ENCODE assay signal across 21 mouse cellular contexts in genomic region chr4:132620134-132620533, GRCm38 (mm10). TPM values are rescaled to one million over a fixed set of nuclear protein-coding genes. Genes with fewer than 3 reads are reported as not detected.
DNase-seq lines count a peak whose midpoint lies in the region; ATAC-seq and TF ChIP-seq lines count a peak whose summit lies in the region.
"Had no signal": no experiment of that assay in that cellular context is flagged by ENCODE, and none has a peak within 500 bp of the region (broad histone marks: within the 10 kb centered on the region; RNA-seq: fewer than 3 reads in every experiment).

No protein-coding gene starts in this region.

- no peak for TF ChIP-seq EP300 in ES-Bruce4 (IDR thresholded peaks at IDR 0.05; ENCODE audit: insufficient read depth, low read depth, low read length)
- TF ChIP-seq EP300 in MEL (IDR thresholded peaks at IDR 0.05; ENCODE audit: low read depth in 1 of 2, low read length in 2 of 2), result no peak
- TF ChIP-seq EP300 in liver, postnatal 0 days (IDR thresholded peaks at IDR 0.05; ENCODE audit: low read depth), result no peak

- H3K36me3 ChIP-seq in liver, embryonic 11.5 days (ENCODE audit: control insufficient read depth, insufficient read depth, low read length), result no peaks in the 10 kb centered on the region
- no peaks in the 10 kb centered on the region for H3K36me3 ChIP-seq in ES-Bruce4 (ENCODE audit: control insufficient read depth, insufficient read depth, low read length, poor library complexity, severe bottlenecking)
- H3K36me3 ChIP-seq in MEL (ENCODE audit: control insufficient read depth in 1 of 2, insufficient read depth in 2 of 2, low read length in 2 of 2), result peaks cover 0 to 7% of the 10 kb centered on the region in 2 experiments; a peak in 2 of 4 replicates
- no peaks in the 10 kb centered on the region for H3K36me3 ChIP-seq in liver, postnatal 0 days (replicated peaks; ENCODE audit: insufficient read depth, low read length)
- H3K36me3 ChIP-seq in forebrain, embryonic 11.5 days (ENCODE audit: control insufficient read depth, insufficient read depth, low read length), result no peaks in the 10 kb centered on the region
- H3K36me3 ChIP-seq: hindbrain, embryonic 13.5 days; kidney, embryonic 15.5 days; limb, embryonic 13.5 days; lung, embryonic 15.5 days; midbrain, embryonic 13.5 days; neural tube, embryonic 12.5 days had no signal

- H3K27me3 ChIP-seq in liver, embryonic 11.5 days (replicated peaks; ENCODE audit: control insufficient read depth, insufficient read depth, low read length), result no peaks in the 10 kb centered on the region
- H3K27me3 ChIP-seq in ES-Bruce4 (ENCODE audit: control insufficient read depth, insufficient read depth, low read length, poor library complexity, severe bottlenecking) (no peaks in the 10 kb centered on the region), MEL (ENCODE audit: control insufficient read depth in 1 of 2, insufficient read depth in 2 of 2, low read length in 2 of 2) (no peaks in the 10 kb centered on the region)
- no peaks in the 10 kb centered on the region for H3K27me3 ChIP-seq in liver, postnatal 0 days (ENCODE audit: insufficient read depth, low read length)
- no peaks in the 10 kb centered on the region for H3K27me3 ChIP-seq in forebrain, embryonic 11.5 days (ENCODE audit: control insufficient read depth, insufficient read depth, low read length)
- H3K27me3 ChIP-seq: hindbrain, embryonic 13.5 days; kidney, embryonic 15.5 days; limb, embryonic 13.5 days; lung, embryonic 15.5 days; midbrain, embryonic 13.5 days; neural tube, embryonic 12.5 days had no signal

- no peak; the same call in 1 of the 2 replicates for TF ChIP-seq RAD21 in MEL (IDR thresholded peaks at IDR 0.05; ENCODE audit: low read depth, low read length)

- no peaks in the 10 kb centered on the region for H3K9me3 ChIP-seq in liver, embryonic 11.5 days (ENCODE audit: control insufficient read depth, low read length)
- H3K9me3 ChIP-seq in ES-Bruce4 (replicated peaks; ENCODE audit: control insufficient read depth, insufficient read depth, low read length, poor library complexity, severe bottlenecking) (0 out of 2 replicates have a peak, but pooled peaks cover 3% of the 10 kb centered on the region), MEL (replicated peaks; ENCODE audit: insufficient read depth, low read length) (no peaks in the 10 kb centered on the region)
- H3K9me3 ChIP-seq in liver, postnatal 0 days (ENCODE audit: low read length), result no peaks in the 10 kb centered on the region
- H3K9me3 ChIP-seq in forebrain, embryonic 11.5 days (ENCODE audit: control insufficient read depth, low read length), result no peaks in the 10 kb centered on the region; the same call in 1 of the 2 replicates
- H3K9me3 ChIP-seq: hindbrain, embryonic 13.5 days; kidney, embryonic 15.5 days; lung, embryonic 15.5 days; neural tube, embryonic 12.5 days had no signal

- H3K27ac ChIP-seq in liver, embryonic 11.5 days (ENCODE audit: low read depth, low read length), result no peak overlapping the region
- H3K27ac ChIP-seq in ES-Bruce4 (ENCODE audit: insufficient read depth, low read length) (no peak overlapping the region), MEL (ENCODE audit: control insufficient read depth, low read depth, low read length) (no peak overlapping the region)
- H3K27ac ChIP-seq in liver, postnatal 0 days (ENCODE audit: low read depth), result no peak overlapping the region
- H3K27ac ChIP-seq in forebrain, embryonic 11.5 days (ENCODE audit: low read depth, low read length), result no peak overlapping the region
- H3K27ac ChIP-seq: hindbrain, embryonic 13.5 days; kidney, embryonic 15.5 days; limb, embryonic 13.5 days; lung, embryonic 15.5 days; midbrain, embryonic 13.5 days; neural tube, embryonic 12.5 days had no signal

- peaks cover 4% of the 10 kb centered on the region for H3K4me1 ChIP-seq in liver, embryonic 11.5 days (replicated peaks; ENCODE audit: control insufficient read depth, insufficient read depth, low read length)
- H3K4me1 ChIP-seq in ES-Bruce4 (ENCODE audit: control insufficient read depth, insufficient read depth, low read length) (no peaks in the 10 kb centered on the region), MEL (ENCODE audit: control insufficient read depth in 1 of 2, insufficient read depth in 2 of 2, low read length in 2 of 2) (peaks cover 4 to 5% of the 10 kb centered on the region in 2 experiments; a peak in 3 of 4 replicates)
- H3K4me1 ChIP-seq in liver, postnatal 0 days (ENCODE audit: insufficient read depth), result 0 out of 2 replicates have a peak, but pooled peaks cover 4% of the 10 kb centered on the region
- no peaks in the 10 kb centered on the region for H3K4me1 ChIP-seq in forebrain, embryonic 11.5 days (replicated peaks; ENCODE audit: control insufficient read depth, insufficient read depth, low read length)
- H3K4me1 ChIP-seq: hindbrain, embryonic 13.5 days; kidney, embryonic 15.5 days; limb, embryonic 13.5 days; lung, embryonic 15.5 days; midbrain, embryonic 13.5 days; neural tube, embryonic 12.5 days had no signal

- TF ChIP-seq CTCF in ES-Bruce4 (IDR thresholded peaks at IDR 0.05; ENCODE audit: low read depth, low read length), result peak; percentile 82
- TF ChIP-seq CTCF in MEL (IDR thresholded peaks at IDR 0.05 in 2 of 3, conservative IDR thresholded peaks at IDR 0.05 in 1 of 3; ENCODE audit: control insufficient read depth in 1 of 3, insufficient read depth in 1 of 3, low read depth in 2 of 3, low read length in 3 of 3, poor library complexity in 1 of 3, severe bottlenecking in 1 of 3), result peak; percentile 22 to 51 (median 36); a peak in 4 of 6 replicates
- peak; percentile 34; the same call in 1 of the 2 replicates for TF ChIP-seq CTCF in liver, postnatal 0 days (IDR thresholded peaks at IDR 0.05; ENCODE audit: low read depth)

- DNase-seq in liver (peak; percentile 29), MEL (ENCODE audit: low read depth, low spot score) (no peak)
- DNase-seq in liver, embryonic 11.5 days (ENCODE audit: low spot score), result no peak
- DNase-seq in liver, postnatal 0 days, result no peak
- DNase-seq in forebrain, embryonic 11.5 days (ENCODE audit: low spot score), result no peak
- DNase-seq: adrenal gland, postnatal 14 days; cerebellum, adult 11-12 months; cerebellum, postnatal 14 days; forebrain, postnatal 0 days; heart, postnatal 10 days; right cerebral cortex, adult 18-20 months had no signal

- WGBS in liver, embryonic 11.5 days, result 81% methylated on average over 4 of the region's 4 CpGs
- WGBS in liver, postnatal 0 days (ENCODE audit: insufficient replicate concordance), result 90% methylated on average over 4 of the region's 4 CpGs
- WGBS in forebrain, embryonic 11.5 days, result 89% methylated on average over 4 of the region's 4 CpGs

- TF ChIP-seq POLR2A in ES-Bruce4 (IDR thresholded peaks at IDR 0.05; ENCODE audit: insufficient read depth, low read length) (no peak), MEL (IDR thresholded peaks at IDR 0.05; ENCODE audit: control insufficient read depth in 1 of 2, insufficient read depth in 1 of 2, low read depth in 1 of 2, low read length in 2 of 2, poor library complexity in 1 of 2) (no peak)

- no peak overlapping the region for H3K9ac ChIP-seq in liver, embryonic 11.5 days (ENCODE audit: low read depth, low read length)
- H3K9ac ChIP-seq in ES-Bruce4 (ENCODE audit: low read depth, poor library complexity, severe bottlenecking), result no peak overlapping the region
- H3K9ac ChIP-seq in MEL (ENCODE audit: control insufficient read depth, low read depth, low read length, poor library complexity, severe bottlenecking), result no peak overlapping the region
- no peak overlapping the region for H3K9ac ChIP-seq in liver, postnatal 0 days (replicated peaks)
- H3K9ac ChIP-seq in forebrain, embryonic 11.5 days (ENCODE audit: low read length), result no peak overlapping the region
- H3K9ac ChIP-seq: forebrain, postnatal 0 days; hindbrain, embryonic 13.5 days; kidney, embryonic 15.5 days; limb, embryonic 13.5 days; lung, embryonic 15.5 days; midbrain, embryonic 13.5 days; neural tube, embryonic 12.5 days had no signal

- no peaks in the 10 kb centered on the region for H3K79me2 ChIP-seq in MEL (ENCODE audit: control insufficient read depth, insufficient read depth, low read length, poor library complexity)

- no peak overlapping the region for H3K4me3 ChIP-seq in liver, embryonic 11.5 days (ENCODE audit: low read depth, low read length)
- H3K4me3 ChIP-seq in ES-Bruce4 (ENCODE audit: low read depth, low read length) (no peak overlapping the region), MEL (ENCODE audit: control insufficient read depth in 1 of 2, insufficient read depth in 1 of 2, low read depth in 2 of 2, low read length in 2 of 2) (no peak overlapping the region)
- H3K4me3 ChIP-seq in liver, postnatal 0 days (ENCODE audit: low read depth, low read length), result no peak overlapping the region
- H3K4me3 ChIP-seq in forebrain, embryonic 11.5 days (ENCODE audit: low read depth, low read length), result no peak overlapping the region
- H3K4me3 ChIP-seq: hindbrain, embryonic 13.5 days; kidney, embryonic 15.5 days; limb, embryonic 13.5 days; lung, embryonic 15.5 days; midbrain, embryonic 13.5 days; neural tube, embryonic 12.5 days had no signal

- ATAC-seq in liver, embryonic 11.5 days (replicated peaks; ENCODE audit: low FRiP score), result no peak
- no peak for ATAC-seq in liver, postnatal 0 days
- no peak for ATAC-seq in inflammation-experienced regulatory T-cells, adult 6 months
- no peak for ATAC-seq in forebrain, embryonic 11.5 days (replicated peaks; ENCODE audit: low FRiP score)
- ATAC-seq: activated CD4-positive, CD25-positive, alpha-beta regulatory T cell, adult 4 months; forebrain, postnatal 0 days; midbrain, embryonic 13.5 days had no signal

- no peak overlapping the region for H3K4me2 ChIP-seq in liver, embryonic 11.5 days
- no peak overlapping the region for H3K4me2 ChIP-seq in liver, postnatal 0 days (ENCODE audit: low read depth, low read length)
- H3K4me2 ChIP-seq in forebrain, embryonic 11.5 days (ENCODE audit: low read depth, low read length, severe bottlenecking), result no peak overlapping the region
- H3K4me2 ChIP-seq: heart, embryonic 11.5 days; hindbrain, embryonic 13.5 days; kidney, embryonic 15.5 days; limb, embryonic 13.5 days; lung, embryonic 15.5 days; midbrain, embryonic 13.5 days; neural tube, embryonic 12.5 days had no signal

RNA-seq across cellular contexts. Expression of gene Eya3, which starts 18.7 kb away (rescaled TPM):
- polyA plus RNA-seq in liver, embryonic 11.5 days (2014; fragmentation: Nextera tagmentation; extraction: Ambion mirVana), result 28.3 and 29.7 TPM in 2 replicates
- 77.8 and 78.7 TPM in 2 replicates for polyA plus RNA-seq in ES-Bruce4 (2011; ENCODE audit: insufficient read depth, insufficient read length, low read depth, missing spikeins)
- total RNA-seq in MEL (2012; rRNA removed), result 21.7 and 24.6 TPM in 2 replicates
- polyA plus RNA-seq in MEL (2012; ENCODE audit: insufficient read depth in 1 of 2, insufficient read length in 2 of 2, low read depth in 1 of 2, low replicate concordance in 2 of 2, missing spikeins in 1 of 2), result 100 to 1,000 TPM in 1 of 2 experiments, 10 to 100 TPM in 1; 38.2 to 270 TPM
- 6.0 and 6.3 TPM in 2 replicates for polyA plus RNA-seq in liver, postnatal 0 days (2015; fragmentation: Nextera tagmentation; extraction: Ambion mirVana)
- polyA plus RNA-seq in inflammation-experienced regulatory T-cells, adult 6 months (2017; shearing (Covaris generic)), result 10 to 100 TPM; 29.4 to 32.5 (median 32.1) TPM
- polyA plus RNA-seq in forebrain, embryonic 11.5 days (2014; fragmentation: Nextera tagmentation; extraction: Ambion mirVana), result 31.6 and 31.9 TPM in 2 replicates

RNA-seq across cellular contexts. Expression of gene Ptafr, which starts 56.3 kb away (rescaled TPM):
- 0.73 and 0.85 TPM in 2 replicates for polyA plus RNA-seq in liver, embryonic 11.5 days (2014; fragmentation: Nextera tagmentation; extraction: Ambion mirVana)
- polyA plus RNA-seq in ES-Bruce4 (2011; ENCODE audit: insufficient read depth, insufficient read length, low read depth, missing spikeins) (0.22 and 0.30 TPM in 2 replicates), MEL (2012; ENCODE audit: insufficient read depth in 1 of 2, insufficient read length in 2 of 2, low read depth in 1 of 2, low replicate concordance in 2 of 2, missing spikeins in 1 of 2) (under 1 TPM in 1 of 2 experiments, not detected in 1; 0.06 TPM)
- total RNA-seq in MEL (2012; rRNA removed), result not detected in 2 replicates
- polyA plus RNA-seq in liver, postnatal 0 days (2015; fragmentation: Nextera tagmentation; extraction: Ambion mirVana), result 1.0 and 1.3 TPM in 2 replicates
- polyA plus RNA-seq in inflammation-experienced regulatory T-cells, adult 6 months (2017; shearing (Covaris generic)), result 1 to 10 TPM; 1.5 to 3.7 (median 1.9) TPM
- polyA plus RNA-seq in forebrain, embryonic 11.5 days (2014; fragmentation: Nextera tagmentation; extraction: Ambion mirVana), result 0.25 and 0.40 TPM in 2 replicates
